Mouse (Mus musculus) hindbrain, embryonic 10.5 days (tissue): ENCODE measurements at regions not wholly inside any gene's neighbourhood (a gene's known extent, or its start where the extent isn't known, plus 50 kb on each side); places are given as distances from the start of the nearest gene placed in this dataset.

ENCODE experiments used
- DNase-seq: peaks from one replicate; pipeline ENCODE4 v3.0.0-alpha.2; 2017; ENCODE audit warnings: low spot score
- H3K27ac ChIP-seq: fragments of 300-500 bp; sonication (generic); 2 replicates; pipeline ENCODE4 v1.5.1; 2016; ENCODE audit warnings: mild to moderate bottlenecking, moderate library complexity
- H3K27me3 ChIP-seq: fragments of 300-500 bp; sonication (generic); 2 replicates; pipeline ENCODE4 v1.6.1; 2016; ENCODE audit warnings: mild to moderate bottlenecking; ENCODE audit not compliant: poor library complexity, insufficient read depth, severe bottlenecking
- H3K36me3 ChIP-seq: fragments of 300-500 bp; sonication (generic); 2 replicates; pipeline ENCODE4 v1.6.1; 2016; ENCODE audit warnings: mild to moderate bottlenecking, moderate library complexity
- H3K4me1 ChIP-seq: fragments of 300-500 bp; sonication (generic); replicated peaks from 2 replicates; pipeline ENCODE4 v1.6.1; 2016; ENCODE audit warnings: mild to moderate bottlenecking
- H3K4me3 ChIP-seq: fragments of 300-500 bp; sonication (generic); 2 replicates; pipeline ENCODE4 v1.5.1; 2016; ENCODE audit warnings: mild to moderate bottlenecking, moderate library complexity
- H3K9me3 ChIP-seq: fragments of 300-500 bp; sonication (generic); 2 replicates; pipeline ENCODE4 v1.6.1; 2016; ENCODE audit warnings: mild to moderate bottlenecking, moderate library complexity
- WGBS: fragments of 180-500 bp; shearing (Covaris S2); methylation state at CpG from one replicate; pipeline ENCODE4 v1.1.7; 2016; 5-methylcytosine and 5-hydroxymethylcytosine counted together

GRCm38 (mm10) chr5:120322732-120323316, 108.7 kb upstream of the Lhx5 start:
- H3K27me3 ChIP-seq: peaks cover 100% of the 10 kb centered on the region
- peak overlapping the region; percentile 89 for H3K27ac ChIP-seq
- DNase-seq: peak; percentile 25
- no peaks in the 10 kb centered on the region for H3K9me3 ChIP-seq
- 14% methylated on average over 12 of the region's 12 CpGs for WGBS
- H3K4me3 ChIP-seq: peak overlapping the region; percentile 48
- H3K4me1 ChIP-seq: peaks cover 17% of the 10 kb centered on the region
- no peaks in the 10 kb centered on the region for H3K36me3 ChIP-seq

- Histone ChIP-seq H3K4me3 (no peak overlapping the region), H3K27me3 (peaks cover 94% of the 10 kb centered on the region), H3K4me1 (peaks cover 17% of the 10 kb centered on the region), H3K27ac (no peak overlapping the region), H3K36me3 (no peaks in the 10 kb centered on the region), H3K9me3 (no peaks in the 10 kb centered on the region)
- DNase-seq: no peak
- 88% methylated on average over 2 of the region's 2 CpGs for WGBS
These were observed 107.4 kb upstream of the Lhx5 start for GRCm38 (mm10) chr5:120324111-120324510.

GRCm38 (mm10) chr5:120325386-120325910, 106.1 kb upstream of the Lhx5 start:
- Histone ChIP-seq H3K4me1 (peaks cover 17% of the 10 kb centered on the region), H3K36me3 (no peaks in the 10 kb centered on the region), H3K27ac (no peak overlapping the region), H3K27me3 (peaks cover 83% of the 10 kb centered on the region), H3K9me3 (no peaks in the 10 kb centered on the region), H3K4me3 (no peak overlapping the region)
- DNase-seq: no peak
- WGBS: 70% methylated on average over 16 of the region's 16 CpGs

- H3K27me3 ChIP-seq: peaks cover 35% of the 10 kb centered on the region
- 91% methylated on average over 14 of the region's 14 CpGs for WGBS
- DNase-seq: no peak
- no peak overlapping the region for H3K4me3 ChIP-seq
- H3K4me1 ChIP-seq: peaks cover 6% of the 10 kb centered on the region
- H3K9me3 ChIP-seq: no peaks in the 10 kb centered on the region
- no peak overlapping the region for H3K27ac ChIP-seq
- H3K36me3 ChIP-seq: no peaks in the 10 kb centered on the region
These were observed 99.5 kb upstream of the Lhx5 start for GRCm38 (mm10) chr5:120332030-120332429.

- H3K9me3 ChIP-seq: no peaks in the 10 kb centered on the region
- no peak overlapping the region for H3K27ac ChIP-seq
- peaks cover 15% of the 10 kb centered on the region for H3K4me1 ChIP-seq
- peaks cover 33% of the 10 kb centered on the region for H3K27me3 ChIP-seq
- H3K36me3 ChIP-seq: no peaks in the 10 kb centered on the region
- 83% methylated on average over 2 of the region's 2 CpGs for WGBS
- H3K4me3 ChIP-seq: no peak overlapping the region
- no peak for DNase-seq
These were observed 92.3 kb upstream of the Lhx5 start for GRCm38 (mm10) chr5:120339162-120339561.

GRCm38 (mm10) chr5:120340696-120341231, 90.7 kb upstream of the Lhx5 start:
- no peaks in the 10 kb centered on the region for H3K9me3 ChIP-seq
- WGBS: 48% methylated on average over 3 of the region's 3 CpGs
- H3K4me1 ChIP-seq: peaks cover 15% of the 10 kb centered on the region
- H3K27me3 ChIP-seq: peaks cover 23% of the 10 kb centered on the region
- H3K36me3 ChIP-seq: no peaks in the 10 kb centered on the region
- H3K4me3 ChIP-seq: no peak overlapping the region
- no peak for DNase-seq
- no peak overlapping the region for H3K27ac ChIP-seq

GRCm38 (mm10) chr5:120350461-120350860, 81.0 kb upstream of the Lhx5 start:
- no peak for DNase-seq
- peaks cover 6% of the 10 kb centered on the region; the same call in 1 of the 2 replicates for H3K4me1 ChIP-seq
- no peak overlapping the region for H3K4me3 ChIP-seq
- H3K27me3 ChIP-seq: peaks cover 29% of the 10 kb centered on the region
- H3K9me3 ChIP-seq: no peaks in the 10 kb centered on the region
- WGBS: 86% methylated on average over 3 of the region's 3 CpGs
- no peaks in the 10 kb centered on the region for H3K36me3 ChIP-seq
- no peak overlapping the region for H3K27ac ChIP-seq

- 61% methylated on average over 5 of the region's 5 CpGs for WGBS
- H3K4me1 ChIP-seq: peaks cover 6% of the 10 kb centered on the region; the same call in 1 of the 2 replicates
- H3K27me3 ChIP-seq: peaks cover 39% of the 10 kb centered on the region
- no peak for DNase-seq
- H3K9me3 ChIP-seq: no peaks in the 10 kb centered on the region
- H3K27ac ChIP-seq: no peak overlapping the region
- H3K36me3 ChIP-seq: no peaks in the 10 kb centered on the region
- H3K4me3 ChIP-seq: no peak overlapping the region
These were observed 79.7 kb upstream of the Lhx5 start for GRCm38 (mm10) chr5:120351827-120352226.

- H3K36me3 ChIP-seq: no peaks in the 10 kb centered on the region
- H3K4me1 ChIP-seq: peaks cover 18% of the 10 kb centered on the region
- DNase-seq: no peak
- peaks cover 57% of the 10 kb centered on the region for H3K27me3 ChIP-seq
- no peak overlapping the region for H3K27ac ChIP-seq
- H3K4me3 ChIP-seq: no peak overlapping the region
- H3K9me3 ChIP-seq: no peaks in the 10 kb centered on the region
- 75% methylated on average over 5 of the region's 5 CpGs for WGBS
These were observed 77.8 kb upstream of the Lhx5 start for GRCm38 (mm10) chr5:120353657-120354056.

GRCm38 (mm10) chr5:120356950-120357349, 74.5 kb upstream of the Lhx5 start:
- H3K27ac ChIP-seq: no peak overlapping the region
- no peak for DNase-seq
- peaks cover 84% of the 10 kb centered on the region for H3K27me3 ChIP-seq
- no peaks in the 10 kb centered on the region for H3K9me3 ChIP-seq
- H3K4me3 ChIP-seq: no peak overlapping the region
- peaks cover 20% of the 10 kb centered on the region for H3K4me1 ChIP-seq
- no peaks in the 10 kb centered on the region for H3K36me3 ChIP-seq
- 89% methylated on average over 4 of the region's 4 CpGs for WGBS

- WGBS: 7% methylated on average over 20 of the region's 20 CpGs
- no peaks in the 10 kb centered on the region for H3K9me3 ChIP-seq
- H3K27me3 ChIP-seq: peaks cover 74% of the 10 kb centered on the region
- no peaks in the 10 kb centered on the region for H3K36me3 ChIP-seq
- H3K27ac ChIP-seq: peak overlapping the region; percentile 76
- peak overlapping the region; percentile 13; the same call in 1 of the 2 replicates for H3K4me3 ChIP-seq
- H3K4me1 ChIP-seq: peaks cover 19% of the 10 kb centered on the region
- peak; percentile 49 for DNase-seq
These were observed 73.3 kb upstream of the Lhx5 start for GRCm38 (mm10) chr5:120358084-120358690.

- WGBS: 49% methylated on average over 10 of the region's 10 CpGs
- H3K27ac ChIP-seq: peak overlapping the region; percentile 66
- H3K36me3 ChIP-seq: no peaks in the 10 kb centered on the region
- DNase-seq: no peak
- H3K4me3 ChIP-seq: no peak overlapping the region
- peaks cover 26% of the 10 kb centered on the region; the same call in 1 of the 2 replicates for H3K27me3 ChIP-seq
- H3K9me3 ChIP-seq: no peaks in the 10 kb centered on the region
- H3K4me1 ChIP-seq: peaks cover 14% of the 10 kb centered on the region
These were observed 65.5 kb upstream of the Lhx5 start for GRCm38 (mm10) chr5:120365950-120366467.

GRCm38 (mm10) chr5:120368797-120369196, 62.7 kb upstream of the Lhx5 start:
- peaks cover 25% of the 10 kb centered on the region for H3K4me1 ChIP-seq
- H3K27me3 ChIP-seq: peaks cover 33% of the 10 kb centered on the region; the same call in 1 of the 2 replicates
- no peaks in the 10 kb centered on the region for H3K36me3 ChIP-seq
- WGBS: 86% methylated on average over 1 of the region's 1 CpGs
- H3K4me3 ChIP-seq: no peak overlapping the region
- H3K9me3 ChIP-seq: no peaks in the 10 kb centered on the region
- H3K27ac ChIP-seq: no peak overlapping the region
- no peak for DNase-seq
